ENCODE assay signal across 28 mouse cellular contexts in the genomic region with DNA sequence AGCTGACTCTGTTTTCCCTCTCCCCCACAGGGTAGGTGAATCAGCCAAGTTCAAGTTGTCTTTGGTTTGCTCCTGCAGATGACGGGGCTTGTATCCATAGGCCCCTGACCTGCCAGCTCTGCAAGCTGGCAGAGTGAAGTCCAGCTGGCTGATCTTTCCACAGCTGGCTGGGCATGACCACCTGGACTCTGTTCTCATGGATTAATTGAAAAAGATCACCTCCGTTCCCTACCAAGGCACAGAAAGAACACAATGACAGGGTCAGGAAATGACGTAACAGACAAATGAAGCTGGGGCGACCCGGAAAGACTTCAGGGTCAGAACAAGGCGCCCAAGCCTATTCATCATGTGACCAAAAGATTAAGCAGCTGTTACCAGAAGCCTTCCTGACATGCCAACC. TPM values are rescaled to one million over a fixed set of nuclear protein-coding genes. Genes with fewer than 3 reads are reported as not detected.
A peak's percentile ranks its signal among the peaks of the same experiment; 100 is the strongest.
DNase-seq lines count a peak whose midpoint lies in the region; ATAC-seq and TF ChIP-seq lines count a peak whose summit lies in the region.
"Had no signal": no experiment of that assay in that cellular context is flagged by ENCODE, and none has a peak within 500 bp of the region (broad histone marks: within the 10 kb centered on the region; RNA-seq: fewer than 3 reads in every experiment).

No protein-coding gene starts in this region.

- H3K4me3 ChIP-seq in liver, adult 2 months (ENCODE audit: insufficient read depth, low read depth, low read length) = peak overlapping the region; percentile 52
- no peak overlapping the region for H3K4me3 ChIP-seq in liver, embryonic 12.5 days
- no peak overlapping the region for H3K4me3 ChIP-seq in lung, adult 2 months (replicated peaks; ENCODE audit: extremely low read depth, low read depth, low read length)
- no peak overlapping the region for H3K4me3 ChIP-seq in hindbrain, embryonic 13.5 days
- H3K4me3 ChIP-seq: embryonic facial prominence, embryonic 12.5 days; limb, embryonic 15.5 days; liver, embryonic 15.5 days; lung, embryonic 15.5 days had no signal

- no peaks in the 10 kb centered on the region for H3K27me3 ChIP-seq in liver, adult 2 months (ENCODE audit: control insufficient read depth, insufficient read depth, low read length)
- no peaks in the 10 kb centered on the region for H3K27me3 ChIP-seq in liver, embryonic 12.5 days (replicated peaks)
- H3K27me3 ChIP-seq in hindbrain, embryonic 13.5 days = no peaks in the 10 kb centered on the region
- H3K27me3 ChIP-seq: embryonic facial prominence, embryonic 12.5 days; limb, embryonic 15.5 days; liver, embryonic 15.5 days; lung, embryonic 15.5 days had no signal

- peak overlapping the region; percentile 82 for H3K27ac ChIP-seq in liver, adult 2 months (replicated peaks; ENCODE audit: insufficient read depth, low read depth, low read length)
- H3K27ac ChIP-seq in liver, embryonic 12.5 days = no peak overlapping the region
- no peak overlapping the region for H3K27ac ChIP-seq in hindbrain, embryonic 13.5 days
- H3K27ac ChIP-seq: embryonic facial prominence, embryonic 12.5 days; hindbrain, embryonic 14.5 days; limb, embryonic 15.5 days; liver, embryonic 15.5 days; lung, embryonic 15.5 days had no signal

- WGBS in liver, adult 2 months = 13% methylated on average over 6 of the region's 6 CpGs
- WGBS in liver, embryonic 12.5 days (ENCODE audit: insufficient replicate concordance) = 56% methylated on average over 6 of the region's 6 CpGs
- 47% methylated on average over 6 of the region's 6 CpGs for WGBS in lung, adult 2 months
- WGBS in hindbrain, embryonic 13.5 days = 64% methylated on average over 6 of the region's 6 CpGs

- H3K9me3 ChIP-seq in liver, embryonic 12.5 days (replicated peaks) = no peaks in the 10 kb centered on the region
- no peaks in the 10 kb centered on the region for H3K9me3 ChIP-seq in hindbrain, embryonic 13.5 days
- H3K9me3 ChIP-seq: embryonic facial prominence, embryonic 12.5 days; limb, embryonic 15.5 days; liver, embryonic 15.5 days; lung, embryonic 15.5 days had no signal

- TF ChIP-seq CTCF in liver, adult 2 months (IDR thresholded peaks at IDR 0.05; ENCODE audit: low read depth, low read length) = no peak
- TF ChIP-seq CTCF in lung, adult 2 months (IDR thresholded peaks at IDR 0.05; ENCODE audit: insufficient read depth, low read length) = no peak

- H3K4me2 ChIP-seq in liver, embryonic 12.5 days = no peak overlapping the region
- H3K4me2 ChIP-seq in hindbrain, embryonic 13.5 days = no peak overlapping the region
- H3K4me2 ChIP-seq: embryonic facial prominence, embryonic 12.5 days; heart, embryonic 11.5 days; hindbrain, embryonic 14.5 days; limb, embryonic 15.5 days; liver, embryonic 15.5 days; lung, embryonic 15.5 days; midbrain, embryonic 11.5 days had no signal

- H3K79me2 ChIP-seq in liver, adult 2 months (ENCODE audit: control insufficient read depth, insufficient read depth, low read length) = no peaks in the 10 kb centered on the region

- peak overlapping the region; percentile 8; the same call in 1 of the 2 replicates for H3K9ac ChIP-seq in liver, adult 2 months (ENCODE audit: low read depth, low read length)
- H3K9ac ChIP-seq in liver, embryonic 12.5 days = no peak overlapping the region
- no peak overlapping the region for H3K9ac ChIP-seq in hindbrain, embryonic 13.5 days
- H3K9ac ChIP-seq: embryonic facial prominence, embryonic 12.5 days; hindbrain, embryonic 14.5 days; limb, embryonic 15.5 days; liver, embryonic 15.5 days; lung, embryonic 15.5 days had no signal

- TF ChIP-seq POLR2A in liver, adult 2 months (IDR thresholded peaks at IDR 0.05; ENCODE audit: extremely low read depth, insufficient read depth, low read length) = no peak
- no peak for TF ChIP-seq POLR2A in lung, adult 2 months (IDR thresholded peaks at IDR 0.05; ENCODE audit: borderline replicate concordance, extremely low read depth, low read depth, low read length)

- DNase-seq in liver, adult 2 months (ENCODE audit: extremely low read depth, low read depth, low spot score) = peak; percentile 97
- DNase-seq in kidney, adult 9 months = peak; percentile 78
- DNase-seq in kidney, postnatal 14 days = peak; percentile 36
- no peak for DNase-seq in urinary bladder, postnatal 14 days (ENCODE audit: low spot score)
- no peak for DNase-seq in lung, adult 2 months
- DNase-seq: adrenal gland, adult 2 months; cerebellum, adult 2 months; cerebellum, postnatal 14 days; gastrocnemius, postnatal 25 days; heart, adult 11 months; heart, postnatal 4 days; layer of hippocampus, postnatal 36 days; left cerebral cortex, postnatal 4 days; thymus, postnatal 14 days had no signal

- no peaks in the 10 kb centered on the region for H3K36me3 ChIP-seq in liver, adult 2 months (ENCODE audit: control insufficient read depth, insufficient read depth, low read length)
- no peaks in the 10 kb centered on the region for H3K36me3 ChIP-seq in liver, embryonic 12.5 days
- H3K36me3 ChIP-seq in hindbrain, embryonic 13.5 days = no peaks in the 10 kb centered on the region
- H3K36me3 ChIP-seq: embryonic facial prominence, embryonic 12.5 days; limb, embryonic 15.5 days; liver, embryonic 15.5 days; lung, embryonic 15.5 days had no signal

- ATAC-seq in liver, embryonic 12.5 days = no peak
- ATAC-seq in hindbrain, embryonic 13.5 days (ENCODE audit: low FRiP score) = no peak
- ATAC-seq: activated CD4-positive, CD25-positive, alpha-beta regulatory T cell, adult 4 months; CD4-positive, CD25-positive, alpha-beta regulatory T cell, adult 4 months; forebrain, embryonic 14.5 days; intestine, postnatal 0 days; midbrain, embryonic 16.5 days had no signal

- H3K4me1 ChIP-seq in liver, adult 2 months (ENCODE audit: control insufficient read depth, insufficient read depth, low read length) = peaks cover 12% of the 10 kb centered on the region
- no peaks in the 10 kb centered on the region for H3K4me1 ChIP-seq in liver, embryonic 12.5 days
- no peaks in the 10 kb centered on the region for H3K4me1 ChIP-seq in lung, adult 2 months (ENCODE audit: control insufficient read depth, insufficient read depth, low read length)
- H3K4me1 ChIP-seq in hindbrain, embryonic 13.5 days (replicated peaks) = peaks cover 10% of the 10 kb centered on the region
- H3K4me1 ChIP-seq: liver, embryonic 15.5 days; lung, embryonic 15.5 days had no signal

RNA-seq across cellular contexts. Expression of gene Glce, which starts 38.3 kb away (rescaled TPM):
- total RNA-seq in liver, adult 2 months (2014; rRNA removed) = 18.3 and 24.3 TPM in 2 replicates
- 3.0 and 4.6 TPM in 2 replicates for polyA plus RNA-seq in liver, adult 2 months (2012; rRNA removed)
- 7.8 TPM in 2 replicates for polyA plus RNA-seq in liver, embryonic 12.5 days (2016; fragmentation: Nextera tagmentation; extraction: Ambion mirVana)
- polyA plus RNA-seq in lung, adult 2 months (2012; rRNA removed) = 3.1 and 5.6 TPM in 2 replicates
- 17.7 and 18.1 TPM in 2 replicates for polyA plus RNA-seq in hindbrain, embryonic 13.5 days (2015; fragmentation: Nextera tagmentation; extraction: Ambion mirVana)

Comparison
In these comparisons a context has a peak if more than half of its experiments do, and no peak if none do; other contexts are left out.
1. DNase-seq: peak in liver, adult 2 months (single experiment), kidney, adult 9 months (single experiment) and kidney, postnatal 14 days (single experiment); none in urinary bladder, postnatal 14 days (single experiment) and lung, adult 2 months (single experiment).